Mouse (Mus musculus): Measurements from ENCODE around the gene Rapgef6.

DNA sequence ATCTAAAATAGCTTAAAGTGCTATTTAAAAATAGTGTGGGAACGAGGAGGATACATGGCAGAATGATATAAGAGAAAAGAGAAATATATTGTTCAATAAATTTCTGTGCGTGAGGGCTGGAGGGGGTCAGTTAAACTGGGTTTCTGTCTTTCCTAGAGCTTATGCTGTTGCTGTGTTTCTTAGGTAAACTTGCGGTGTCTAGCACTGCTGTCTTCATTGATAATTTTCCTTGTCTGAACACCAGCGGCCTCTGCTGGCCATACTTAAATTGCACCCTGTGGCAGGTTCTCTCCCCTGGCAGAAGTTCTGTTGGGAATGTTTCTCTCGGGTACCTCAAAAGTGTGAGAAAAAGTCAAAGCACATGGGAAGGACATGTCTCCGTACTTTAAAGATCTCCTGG, 12.2 kb downstream of the Rapgef6 start:
- TF ChIP-seq POLR2A (IDR thresholded peaks at IDR 0.05; ENCODE audit: insufficient read depth, low read length) (no peak), CTCF (IDR thresholded peaks at IDR 0.05; ENCODE audit: low read depth, low read length) (peak; percentile 54), EP300 (IDR thresholded peaks at IDR 0.05; ENCODE audit: insufficient read depth, low read depth, low read length) (no peak)

Measured in ES-Bruce4 (cell line).